Mouse (Mus musculus) WW6 (cell line): ENCODE data around the gene Kdf1.
A peak's percentile ranks its signal among the peaks of the same experiment; 100 is the strongest.

Source experiments
- DNase-seq: peaks from one replicate; pipeline ENCODE4 v3.0.0-alpha.2; 2013; ENCODE audit warnings: low read depth, low spot score

Gene Kdf1

GRCm38 (mm10) chr4:133518601-133519368 lies at the start of gene Kdf1:
Gene Kdf1 (plus strand): TSS chr4:133518963.
- DNase-seq = no peak

GRCm38 (mm10) chr4:133469122-133469521 lies 49.6 kb upstream of the Kdf1 start:
- DNase-seq = no peak

- no peak for DNase-seq
Observed at GRCm38 (mm10) chr4:133471135-133471821, 47.5 kb upstream of the Kdf1 start.

GRCm38 (mm10) chr4:133473833-133474232 lies 44.9 kb upstream of the Kdf1 start:
- DNase-seq = no peak

- peak; percentile 98 for DNase-seq
Observed at GRCm38 (mm10) chr4:133479458-133480184, 39.1 kb upstream of the Kdf1 start, which contains the start of gene Tent5b. Gene Tent5b (plus strand): TSS chr4:133480132.

- DNase-seq = no peak
Observed at GRCm38 (mm10) chr4:133480185-133480537, 38.6 kb upstream of the Kdf1 start.

GRCm38 (mm10) chr4:133480754-133481153 lies 38.0 kb upstream of the Kdf1 start:
- DNase-seq = no peak

GRCm38 (mm10) chr4:133481488-133481887 lies 37.3 kb upstream of the Kdf1 start:
- no peak for DNase-seq

GRCm38 (mm10) chr4:133482479-133482878 lies 36.3 kb upstream of the Kdf1 start:
- no peak for DNase-seq

- DNase-seq = no peak
Observed at GRCm38 (mm10) chr4:133484266-133485025, 34.3 kb upstream of the Kdf1 start.

GRCm38 (mm10) chr4:133485691-133486425 lies 32.9 kb upstream of the Kdf1 start:
- DNase-seq = no peak

- DNase-seq = no peak
Observed at GRCm38 (mm10) chr4:133486673-133487357, 31.9 kb upstream of the Kdf1 start.

- DNase-seq = no peak
Observed at GRCm38 (mm10) chr4:133488619-133489392, 30.0 kb upstream of the Kdf1 start.

- DNase-seq = no peak
Observed at GRCm38 (mm10) chr4:133489489-133490245, 29.1 kb upstream of the Kdf1 start.

GRCm38 (mm10) chr4:133491800-133492199 lies 27.0 kb upstream of the Kdf1 start:
- no peak for DNase-seq

- DNase-seq = no peak
Observed at GRCm38 (mm10) chr4:133493895-133494294, 24.9 kb upstream of the Kdf1 start.

GRCm38 (mm10) chr4:133494432-133494831 lies 24.3 kb upstream of the Kdf1 start:
- DNase-seq = no peak

- DNase-seq = no peak
Observed at GRCm38 (mm10) chr4:133494867-133495266, 23.9 kb upstream of the Kdf1 start.

GRCm38 (mm10) chr4:133495711-133496110 lies 23.1 kb upstream of the Kdf1 start:
- DNase-seq = no peak
